1 mouse cellular context compared by ENCODE assay signal in the genomic region with DNA sequence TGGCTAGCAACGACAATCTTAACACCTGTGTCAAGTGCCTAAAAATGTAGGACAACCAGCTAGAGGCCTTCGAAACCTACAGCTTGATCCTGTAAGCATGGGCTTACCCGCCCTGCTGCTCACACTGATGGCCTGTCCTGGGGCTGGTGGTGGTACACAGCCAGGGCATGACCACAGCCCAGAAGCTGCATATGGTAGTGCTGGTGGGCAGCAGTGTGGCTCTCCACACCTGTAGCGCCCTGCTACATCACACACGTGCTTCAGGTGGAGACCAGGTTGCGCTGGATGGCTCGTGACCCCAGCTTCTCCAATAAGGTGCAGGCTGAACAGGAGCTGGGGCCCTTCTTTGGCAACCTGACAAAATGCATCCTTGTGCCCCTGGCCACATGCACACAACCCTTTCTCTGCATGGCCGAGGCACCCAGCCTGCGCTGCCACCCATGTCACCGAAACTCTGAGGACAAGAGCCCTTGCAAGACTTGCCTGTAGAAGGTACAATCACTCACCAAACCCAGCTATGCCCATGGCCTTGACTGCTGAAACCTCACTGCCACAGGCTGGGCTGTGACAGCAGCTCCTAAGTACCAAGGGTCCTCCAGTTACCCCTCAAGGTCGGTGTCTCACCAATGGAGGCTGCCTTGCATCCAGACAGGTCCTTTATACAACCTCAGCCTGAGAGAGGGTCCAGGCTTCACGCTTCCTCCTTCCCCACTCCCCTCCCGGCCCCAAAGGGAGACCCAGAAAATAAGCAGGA.
A peak's percentile ranks its signal among the peaks of the same experiment; 100 is the strongest.
TF ChIP-seq lines count a peak whose summit lies in the region.

No protein-coding gene starts in this region.

TF ChIP-seq in CH12.LX, 34 proteins besides CTCF, POLR2A, EP300 and RAD21:
- TF ChIP-seq JUND (conservative IDR thresholded peaks at IDR 0.05; ENCODE audit: low read depth, low read length): no peak
- TF ChIP-seq CHD2 (IDR thresholded peaks at IDR 0.05; ENCODE audit: low read length): 0 out of 2 replicates have a peak, but pooled peaks have one; percentile 16
TF ChIP-seq in CH12.LX: peak in this region for 1.
